16 mouse cellular contexts compared by ENCODE assay signal in genomic region chr12:56242803-56243202, GRCm38 (mm10).
DNase-seq lines count a peak whose midpoint lies in the region; ATAC-seq and TF ChIP-seq lines count a peak whose summit lies in the region.
"Had no signal": no experiment of that assay in that cellular context is flagged by ENCODE, and none has a peak within 500 bp of the region (broad histone marks: within the 10 kb centered on the region; RNA-seq: fewer than 3 reads in every experiment).

No protein-coding gene starts in this region.

- H3K27ac ChIP-seq in embryonic facial prominence, embryonic 14.5 days (replicated peaks; ENCODE audit: low read depth, low read length) = no peak overlapping the region
- no peak overlapping the region for H3K27ac ChIP-seq in embryonic facial prominence, embryonic 10.5 days (replicated peaks)
- H3K27ac ChIP-seq in liver, embryonic 13.5 days = no peak overlapping the region
- H3K27ac ChIP-seq in liver, postnatal 0 days (ENCODE audit: low read depth) = no peak overlapping the region
- H3K27ac ChIP-seq in lung, postnatal 0 days (ENCODE audit: low read length) = no peak overlapping the region
- H3K27ac ChIP-seq in stomach, embryonic 16.5 days (ENCODE audit: low read length) = no peak overlapping the region
- H3K27ac ChIP-seq: heart, embryonic 13.5 days; hindbrain, embryonic 15.5 days had no signal

- no peak overlapping the region for H3K4me2 ChIP-seq in embryonic facial prominence, embryonic 14.5 days (ENCODE audit: low read depth, low read length)
- H3K4me2 ChIP-seq in liver, embryonic 13.5 days = no peak overlapping the region
- no peak overlapping the region for H3K4me2 ChIP-seq in liver, postnatal 0 days (ENCODE audit: low read depth, low read length)
- H3K4me2 ChIP-seq in lung, postnatal 0 days (replicated peaks; ENCODE audit: low read depth, low read length) = no peak overlapping the region
- H3K4me2 ChIP-seq in stomach, embryonic 16.5 days (ENCODE audit: low read depth, low read length) = no peak overlapping the region
- H3K4me2 ChIP-seq: heart, embryonic 13.5 days; hindbrain, embryonic 15.5 days had no signal

- no peak overlapping the region for H3K4me3 ChIP-seq in embryonic facial prominence, embryonic 14.5 days (ENCODE audit: low read depth, low read length)
- no peak overlapping the region for H3K4me3 ChIP-seq in embryonic facial prominence, embryonic 10.5 days
- no peak overlapping the region for H3K4me3 ChIP-seq in liver, embryonic 13.5 days (replicated peaks)
- no peak overlapping the region for H3K4me3 ChIP-seq in liver, postnatal 0 days (ENCODE audit: low read depth, low read length)
- no peak overlapping the region for H3K4me3 ChIP-seq in lung, postnatal 0 days (ENCODE audit: low read depth, low read length)
- H3K4me3 ChIP-seq in stomach, embryonic 16.5 days (replicated peaks; ENCODE audit: low read length) = no peak overlapping the region
- H3K4me3 ChIP-seq: heart, embryonic 13.5 days; hindbrain, embryonic 15.5 days had no signal

- peak; percentile 12 for DNase-seq in embryonic facial prominence, embryonic 14.5 days (ENCODE audit: low spot score)
- no peak for DNase-seq in embryonic facial prominence, embryonic 10.5 days (ENCODE audit: low spot score)
- no peak for DNase-seq in liver, embryonic 13.5 days
- DNase-seq in liver, postnatal 0 days = no peak
- peak; percentile 27 for DNase-seq in lung, postnatal 0 days (ENCODE audit: low spot score)
- DNase-seq in lung, postnatal 10 days = no peak
- DNase-seq in retina, embryonic 14.5 days (ENCODE audit: low spot score) = no peak
- DNase-seq: adrenal gland, postnatal 10 days; cerebellum, adult 18-20 months; cerebellum, adult 9-11 months; gastrocnemius, postnatal 14 days; heart, postnatal 36 days had no signal

- TF ChIP-seq CTCF in liver, postnatal 0 days (IDR thresholded peaks at IDR 0.05; ENCODE audit: low read depth) = no peak
- TF ChIP-seq CTCF in lung, postnatal 0 days (IDR thresholded peaks at IDR 0.05) = no peak

- WGBS in embryonic facial prominence, embryonic 14.5 days = 75% methylated on average over 5 of the region's 5 CpGs
- WGBS in embryonic facial prominence, embryonic 10.5 days = 81% methylated on average over 5 of the region's 5 CpGs
- 47% methylated on average over 5 of the region's 5 CpGs for WGBS in liver, embryonic 13.5 days (ENCODE audit: insufficient replicate concordance)
- 42% methylated on average over 5 of the region's 5 CpGs for WGBS in liver, postnatal 0 days (ENCODE audit: insufficient replicate concordance)
- WGBS in lung, postnatal 0 days = 21% methylated on average over 5 of the region's 5 CpGs
- WGBS in stomach, embryonic 16.5 days = 59% methylated on average over 5 of the region's 5 CpGs

- no peaks in the 10 kb centered on the region for H3K4me1 ChIP-seq in embryonic facial prominence, embryonic 14.5 days (ENCODE audit: control insufficient read depth, insufficient read depth, low read length)
- no peaks in the 10 kb centered on the region for H3K4me1 ChIP-seq in embryonic facial prominence, embryonic 10.5 days
- no peaks in the 10 kb centered on the region for H3K4me1 ChIP-seq in liver, embryonic 13.5 days (replicated peaks)
- H3K4me1 ChIP-seq in liver, postnatal 0 days (ENCODE audit: insufficient read depth) = no peaks in the 10 kb centered on the region
- H3K4me1 ChIP-seq in lung, postnatal 0 days (ENCODE audit: insufficient read depth, low read depth, low read length) = no peaks in the 10 kb centered on the region
- H3K4me1 ChIP-seq in stomach, embryonic 16.5 days (ENCODE audit: control insufficient read depth, insufficient read depth, low read length) = no peaks in the 10 kb centered on the region
- H3K4me1 ChIP-seq: hindbrain, embryonic 15.5 days had no signal

- H3K9ac ChIP-seq in embryonic facial prominence, embryonic 14.5 days (ENCODE audit: low read depth, low read length) = no peak overlapping the region
- no peak overlapping the region for H3K9ac ChIP-seq in liver, embryonic 13.5 days
- H3K9ac ChIP-seq in liver, postnatal 0 days (replicated peaks) = no peak overlapping the region
- H3K9ac ChIP-seq in lung, postnatal 0 days (replicated peaks; ENCODE audit: low read depth) = no peak overlapping the region
- no peak overlapping the region for H3K9ac ChIP-seq in stomach, embryonic 16.5 days (ENCODE audit: low read length)
- H3K9ac ChIP-seq: heart, embryonic 13.5 days; hindbrain, embryonic 15.5 days had no signal

- H3K36me3 ChIP-seq in embryonic facial prominence, embryonic 14.5 days (ENCODE audit: control insufficient read depth, insufficient read depth, low read length) = no peaks in the 10 kb centered on the region
- no peaks in the 10 kb centered on the region for H3K36me3 ChIP-seq in embryonic facial prominence, embryonic 10.5 days (replicated peaks)
- H3K36me3 ChIP-seq in liver, embryonic 13.5 days = no peaks in the 10 kb centered on the region
- H3K36me3 ChIP-seq in liver, postnatal 0 days (replicated peaks; ENCODE audit: insufficient read depth, low read length) = no peaks in the 10 kb centered on the region
- no peaks in the 10 kb centered on the region for H3K36me3 ChIP-seq in lung, postnatal 0 days (ENCODE audit: insufficient read depth, low read length)
- no peaks in the 10 kb centered on the region for H3K36me3 ChIP-seq in stomach, embryonic 16.5 days (ENCODE audit: control insufficient read depth, insufficient read depth, low read length)
- H3K36me3 ChIP-seq: heart, embryonic 13.5 days; hindbrain, embryonic 15.5 days had no signal

- TF ChIP-seq EP300 in liver, postnatal 0 days (IDR thresholded peaks at IDR 0.05; ENCODE audit: low read depth) = no peak
- no peak for TF ChIP-seq EP300 in lung, postnatal 0 days (IDR thresholded peaks at IDR 0.05)

- ATAC-seq in embryonic facial prominence, embryonic 14.5 days (ENCODE audit: low read depth) = no peak
- peak; percentile 47; the same call in 1 of the 2 replicates for ATAC-seq in liver, embryonic 13.5 days (ENCODE audit: low read depth)
- ATAC-seq in liver, postnatal 0 days = no peak
- ATAC-seq in lung, postnatal 0 days = peak; percentile 44; the same call in 1 of the 2 replicates
- peak; percentile 89; the same call in 1 of the 2 replicates for ATAC-seq in stomach, embryonic 16.5 days (ENCODE audit: insufficient read depth, low FRiP score)
- ATAC-seq: forebrain, embryonic 16.5 days had no signal

- no peaks in the 10 kb centered on the region for H3K27me3 ChIP-seq in embryonic facial prominence, embryonic 14.5 days (replicated peaks; ENCODE audit: control insufficient read depth, insufficient read depth, low read length)
- H3K27me3 ChIP-seq in embryonic facial prominence, embryonic 10.5 days (replicated peaks; ENCODE audit: low read depth, poor library complexity, severe bottlenecking) = no peaks in the 10 kb centered on the region
- H3K27me3 ChIP-seq in liver, embryonic 13.5 days = no peaks in the 10 kb centered on the region
- H3K27me3 ChIP-seq in liver, postnatal 0 days (ENCODE audit: insufficient read depth, low read length) = no peaks in the 10 kb centered on the region
- no peaks in the 10 kb centered on the region for H3K27me3 ChIP-seq in lung, postnatal 0 days (replicated peaks; ENCODE audit: insufficient read depth, low read length)
- no peaks in the 10 kb centered on the region for H3K27me3 ChIP-seq in stomach, embryonic 16.5 days (ENCODE audit: control insufficient read depth, insufficient read depth, low read length)
- H3K27me3 ChIP-seq: heart, embryonic 13.5 days; hindbrain, embryonic 15.5 days had no signal

- H3K9me3 ChIP-seq in embryonic facial prominence, embryonic 14.5 days (ENCODE audit: control insufficient read depth, low read length) = no peaks in the 10 kb centered on the region
- H3K9me3 ChIP-seq in embryonic facial prominence, embryonic 10.5 days = no peaks in the 10 kb centered on the region
- no peaks in the 10 kb centered on the region for H3K9me3 ChIP-seq in liver, embryonic 13.5 days (replicated peaks)
- H3K9me3 ChIP-seq in liver, postnatal 0 days (ENCODE audit: low read length) = no peaks in the 10 kb centered on the region
- no peaks in the 10 kb centered on the region for H3K9me3 ChIP-seq in lung, postnatal 0 days (ENCODE audit: low read length)
- H3K9me3 ChIP-seq in stomach, embryonic 16.5 days (replicated peaks; ENCODE audit: control insufficient read depth, low read length) = no peaks in the 10 kb centered on the region
- H3K9me3 ChIP-seq: heart, embryonic 13.5 days; hindbrain, embryonic 15.5 days had no signal

Comparison
In these comparisons a context has a peak if more than half of its experiments do, and no peak if none do; other contexts are left out.
1. ATAC-seq: peak in liver, embryonic 13.5 days (single experiment), lung, postnatal 0 days (single experiment) and stomach, embryonic 16.5 days (single experiment); none in embryonic facial prominence, embryonic 14.5 days (single experiment) and liver, postnatal 0 days (single experiment).
2. DNase-seq: peak in embryonic facial prominence, embryonic 14.5 days (single experiment) and lung, postnatal 0 days (single experiment); none in embryonic facial prominence, embryonic 10.5 days (single experiment), liver, embryonic 13.5 days (single experiment), liver, postnatal 0 days (single experiment), lung, postnatal 10 days (single experiment) and retina, embryonic 14.5 days (single experiment).